Mouse (Mus musculus): ENCODE measurements around the gene Sema3e. TPM values are rescaled to one million over a fixed set of nuclear protein-coding genes. Genes with fewer than 3 reads are reported as not detected.

Sema3e gene
- polyA plus RNA-seq, 1 experiment, result 0.47 TPM

DNA sequence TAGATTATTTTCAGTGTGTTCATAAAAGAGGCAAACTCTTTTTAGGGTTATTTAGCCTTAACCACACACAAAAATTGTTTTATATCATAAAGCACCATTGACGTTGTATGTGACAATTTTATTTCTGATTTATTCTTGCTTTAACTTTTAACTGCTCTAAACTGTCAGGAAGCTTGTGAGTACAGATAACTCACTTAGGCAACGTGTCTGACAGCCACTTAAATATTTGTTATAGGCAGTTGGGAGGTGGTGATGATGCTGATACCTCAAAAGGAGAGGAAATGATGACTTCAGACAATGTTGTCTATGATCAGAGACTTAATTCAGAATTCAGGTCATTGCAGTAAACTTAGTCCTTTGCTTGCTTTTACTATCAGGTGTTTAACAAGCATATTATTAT is 181.7 kb downstream of the Sema3e start:
- Histone ChIP-seq H3K36me3 (ENCODE audit: control insufficient read depth, insufficient read depth, low read length) (no peaks in the 10 kb centered on the region), H3K4me1 (ENCODE audit: control insufficient read depth, insufficient read depth, low read length) (no peaks in the 10 kb centered on the region), H3K27ac (ENCODE audit: control insufficient read depth, insufficient read depth, low read depth, low read length) (no peak overlapping the region), H3K27me3 (ENCODE audit: control insufficient read depth, insufficient read depth, low read length) (no peaks in the 10 kb centered on the region), H3K4me3 (ENCODE audit: control insufficient read depth, low read depth, low read length) (no peak overlapping the region)
- no peak for TF ChIP-seq CTCF (IDR thresholded peaks at IDR 0.05; ENCODE audit: control insufficient read depth, insufficient read depth, insufficient replicate concordance, low read depth, low read length)
- no peak for TF ChIP-seq POLR2A (IDR thresholded peaks at IDR 0.05; ENCODE audit: control insufficient read depth, low read depth, low read length)

DNA sequence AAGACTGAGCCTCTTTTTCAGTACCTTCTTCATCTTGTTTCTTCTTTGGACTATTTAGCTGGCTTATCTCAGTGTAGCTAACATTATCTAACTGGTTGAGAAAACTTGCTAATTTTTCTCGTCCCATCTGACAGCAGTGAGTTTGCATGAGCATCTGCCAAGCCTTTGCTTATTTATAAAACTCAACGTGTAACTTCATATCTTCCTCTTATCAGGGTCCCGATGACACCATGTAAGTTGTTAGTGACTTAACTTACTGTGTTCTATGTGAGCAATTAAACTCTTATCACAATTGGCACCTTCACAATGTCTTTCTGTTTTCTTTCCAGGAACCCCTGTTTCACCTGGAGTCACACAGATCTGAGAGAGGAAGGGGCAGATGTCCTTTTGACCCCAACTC is 184.9 kb downstream of the Sema3e start:
- Histone ChIP-seq H3K27ac (ENCODE audit: control insufficient read depth, insufficient read depth, low read depth, low read length) (no peak overlapping the region), H3K36me3 (ENCODE audit: control insufficient read depth, insufficient read depth, low read length) (no peaks in the 10 kb centered on the region), H3K27me3 (ENCODE audit: control insufficient read depth, insufficient read depth, low read length) (no peaks in the 10 kb centered on the region), H3K4me3 (ENCODE audit: control insufficient read depth, low read depth, low read length) (no peak overlapping the region), H3K4me1 (ENCODE audit: control insufficient read depth, insufficient read depth, low read length) (no peaks in the 10 kb centered on the region)
- TF ChIP-seq POLR2A (IDR thresholded peaks at IDR 0.05; ENCODE audit: control insufficient read depth, low read depth, low read length) (no peak), CTCF (IDR thresholded peaks at IDR 0.05; ENCODE audit: control insufficient read depth, insufficient read depth, insufficient replicate concordance, low read depth, low read length) (no peak)

GRCm38 (mm10) chr5:14216211-14216610 is 191.1 kb downstream of the Sema3e start:
- Histone ChIP-seq H3K4me1 (ENCODE audit: control insufficient read depth, insufficient read depth, low read length) (no peaks in the 10 kb centered on the region), H3K4me3 (ENCODE audit: control insufficient read depth, low read depth, low read length) (no peak overlapping the region), H3K36me3 (ENCODE audit: control insufficient read depth, insufficient read depth, low read length) (no peaks in the 10 kb centered on the region), H3K27ac (ENCODE audit: control insufficient read depth, insufficient read depth, low read depth, low read length) (no peak overlapping the region), H3K27me3 (ENCODE audit: control insufficient read depth, insufficient read depth, low read length) (no peaks in the 10 kb centered on the region)
- TF ChIP-seq CTCF (IDR thresholded peaks at IDR 0.05; ENCODE audit: control insufficient read depth, insufficient read depth, insufficient replicate concordance, low read depth, low read length), result no peak
- no peak for TF ChIP-seq POLR2A (IDR thresholded peaks at IDR 0.05; ENCODE audit: control insufficient read depth, low read depth, low read length)

- Histone ChIP-seq H3K4me1 (ENCODE audit: control insufficient read depth, insufficient read depth, low read length) (no peaks in the 10 kb centered on the region), H3K27me3 (ENCODE audit: control insufficient read depth, insufficient read depth, low read length) (no peaks in the 10 kb centered on the region), H3K36me3 (ENCODE audit: control insufficient read depth, insufficient read depth, low read length) (no peaks in the 10 kb centered on the region), H3K4me3 (ENCODE audit: control insufficient read depth, low read depth, low read length) (no peak overlapping the region), H3K27ac (ENCODE audit: control insufficient read depth, insufficient read depth, low read depth, low read length) (no peak overlapping the region)
- no peak for TF ChIP-seq CTCF (IDR thresholded peaks at IDR 0.05; ENCODE audit: control insufficient read depth, insufficient read depth, insufficient replicate concordance, low read depth, low read length)
- TF ChIP-seq POLR2A (IDR thresholded peaks at IDR 0.05; ENCODE audit: control insufficient read depth, low read depth, low read length), result no peak
Observed at GRCm38 (mm10) chr5:14218677-14219076, 193.6 kb downstream of the Sema3e start.

DNA sequence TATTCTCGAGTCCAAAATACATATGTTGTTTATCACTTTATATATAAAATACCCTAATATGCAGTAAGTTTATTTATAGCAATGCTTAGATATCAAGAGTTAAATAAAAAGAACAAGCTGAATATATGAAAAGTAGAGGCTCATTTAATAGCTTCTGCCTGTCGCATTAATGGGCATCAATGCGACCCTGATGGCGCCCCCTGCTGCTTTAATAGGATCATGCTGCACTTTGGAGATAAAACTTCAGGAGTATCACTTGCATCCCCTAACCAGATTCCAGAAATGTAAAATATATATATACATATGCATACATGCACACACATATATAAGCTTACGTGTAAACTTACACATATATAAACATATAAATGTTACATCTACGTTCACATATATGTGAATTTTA is 199.4 kb downstream of the Sema3e start:
- Histone ChIP-seq H3K36me3 (ENCODE audit: control insufficient read depth, insufficient read depth, low read length) (no peaks in the 10 kb centered on the region), H3K27me3 (ENCODE audit: control insufficient read depth, insufficient read depth, low read length) (no peaks in the 10 kb centered on the region), H3K4me1 (ENCODE audit: control insufficient read depth, insufficient read depth, low read length) (peaks cover 3% of the 10 kb centered on the region; the same call in 1 of the 2 replicates), H3K4me3 (ENCODE audit: control insufficient read depth, low read depth, low read length) (no peak overlapping the region), H3K27ac (ENCODE audit: control insufficient read depth, insufficient read depth, low read depth, low read length) (no peak overlapping the region)
- TF ChIP-seq POLR2A (IDR thresholded peaks at IDR 0.05; ENCODE audit: control insufficient read depth, low read depth, low read length) (no peak), CTCF (IDR thresholded peaks at IDR 0.05; ENCODE audit: control insufficient read depth, insufficient read depth, insufficient replicate concordance, low read depth, low read length) (no peak)

DNA sequence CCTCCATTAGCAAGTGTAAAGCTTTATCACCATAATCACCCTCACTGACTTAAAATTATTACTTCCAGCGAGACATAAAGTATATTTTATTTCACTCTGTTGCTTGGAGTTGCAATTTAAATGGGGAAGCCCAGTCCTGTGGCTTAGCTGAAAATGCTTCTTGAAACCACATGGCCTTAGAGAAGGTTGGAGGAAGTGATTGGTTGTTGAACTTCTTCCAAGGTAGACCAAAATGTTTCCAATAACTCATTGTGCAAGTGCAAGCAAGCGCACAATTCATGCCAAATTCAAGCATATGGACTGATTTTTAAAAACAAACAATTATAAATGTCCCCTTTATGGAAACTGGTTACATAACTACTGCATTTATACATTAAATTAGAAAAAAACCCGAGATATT is 206.0 kb downstream of the Sema3e start:
- no peak for TF ChIP-seq POLR2A (IDR thresholded peaks at IDR 0.05; ENCODE audit: control insufficient read depth, low read depth, low read length)
- no peak for TF ChIP-seq CTCF (IDR thresholded peaks at IDR 0.05; ENCODE audit: control insufficient read depth, insufficient read depth, insufficient replicate concordance, low read depth, low read length)
- Histone ChIP-seq H3K36me3 (ENCODE audit: control insufficient read depth, insufficient read depth, low read length) (no peaks in the 10 kb centered on the region), H3K4me1 (ENCODE audit: control insufficient read depth, insufficient read depth, low read length) (no peaks in the 10 kb centered on the region), H3K27me3 (ENCODE audit: control insufficient read depth, insufficient read depth, low read length) (no peaks in the 10 kb centered on the region), H3K27ac (ENCODE audit: control insufficient read depth, insufficient read depth, low read depth, low read length) (no peak overlapping the region), H3K4me3 (ENCODE audit: control insufficient read depth, low read depth, low read length) (no peak overlapping the region)

DNA sequence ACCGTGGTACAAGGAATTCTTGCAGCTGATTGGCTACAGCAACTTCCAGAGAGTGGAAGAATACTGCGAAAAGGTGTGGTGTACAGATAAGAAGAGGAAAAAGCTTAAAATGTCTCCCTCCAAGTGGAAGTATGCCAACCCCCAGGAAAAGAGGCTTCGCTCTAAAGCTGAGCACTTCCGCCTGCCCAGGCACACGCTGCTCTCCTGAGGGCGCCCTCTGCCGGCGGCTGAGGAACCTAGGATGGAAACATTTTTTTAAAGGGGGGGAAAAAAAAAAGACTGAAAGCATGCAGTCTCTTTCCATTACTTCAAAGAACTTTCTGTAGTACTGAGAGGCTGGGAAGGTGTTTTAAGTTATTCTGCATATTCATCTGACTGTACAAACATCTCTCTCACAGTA is 227.5 kb downstream of the Sema3e start:
- Histone ChIP-seq H3K27me3 (ENCODE audit: control insufficient read depth, insufficient read depth, low read length) (no peaks in the 10 kb centered on the region), H3K27ac (ENCODE audit: control insufficient read depth, insufficient read depth, low read depth, low read length) (no peak overlapping the region), H3K4me1 (ENCODE audit: control insufficient read depth, insufficient read depth, low read length) (no peaks in the 10 kb centered on the region), H3K4me3 (ENCODE audit: control insufficient read depth, low read depth, low read length) (peak overlapping the region; percentile 38; the same call in 1 of the 2 replicates), H3K36me3 (ENCODE audit: control insufficient read depth, insufficient read depth, low read length) (no peaks in the 10 kb centered on the region)
- TF ChIP-seq POLR2A (IDR thresholded peaks at IDR 0.05; ENCODE audit: control insufficient read depth, low read depth, low read length) (no peak), CTCF (IDR thresholded peaks at IDR 0.05; ENCODE audit: control insufficient read depth, insufficient read depth, insufficient replicate concordance, low read depth, low read length) (peak; percentile 69; the same call in 1 of the 2 replicates)

- no peak overlapping the region for H3K27ac ChIP-seq (ENCODE audit: control insufficient read depth, insufficient read depth, low read depth, low read length)
- H3K36me3 ChIP-seq (ENCODE audit: control insufficient read depth, insufficient read depth, low read length), result no peaks in the 10 kb centered on the region
- TF ChIP-seq POLR2A (IDR thresholded peaks at IDR 0.05; ENCODE audit: control insufficient read depth, low read depth, low read length) (no peak), CTCF (IDR thresholded peaks at IDR 0.05; ENCODE audit: control insufficient read depth, insufficient read depth, insufficient replicate concordance, low read depth, low read length) (no peak; the same call in 1 of the 2 replicates)
- H3K4me3 ChIP-seq (ENCODE audit: control insufficient read depth, low read depth, low read length), result no peak overlapping the region
- no peaks in the 10 kb centered on the region for H3K4me1 ChIP-seq (ENCODE audit: control insufficient read depth, insufficient read depth, low read length)
- no peaks in the 10 kb centered on the region for H3K27me3 ChIP-seq (ENCODE audit: control insufficient read depth, insufficient read depth, low read length)
Observed at GRCm38 (mm10) chr5:14253328-14253727, 228.3 kb downstream of the Sema3e start.

Data from testis, adult 2 months (tissue).